Mouse (Mus musculus): ENCODE data around the gene Gm39566.

DNA sequence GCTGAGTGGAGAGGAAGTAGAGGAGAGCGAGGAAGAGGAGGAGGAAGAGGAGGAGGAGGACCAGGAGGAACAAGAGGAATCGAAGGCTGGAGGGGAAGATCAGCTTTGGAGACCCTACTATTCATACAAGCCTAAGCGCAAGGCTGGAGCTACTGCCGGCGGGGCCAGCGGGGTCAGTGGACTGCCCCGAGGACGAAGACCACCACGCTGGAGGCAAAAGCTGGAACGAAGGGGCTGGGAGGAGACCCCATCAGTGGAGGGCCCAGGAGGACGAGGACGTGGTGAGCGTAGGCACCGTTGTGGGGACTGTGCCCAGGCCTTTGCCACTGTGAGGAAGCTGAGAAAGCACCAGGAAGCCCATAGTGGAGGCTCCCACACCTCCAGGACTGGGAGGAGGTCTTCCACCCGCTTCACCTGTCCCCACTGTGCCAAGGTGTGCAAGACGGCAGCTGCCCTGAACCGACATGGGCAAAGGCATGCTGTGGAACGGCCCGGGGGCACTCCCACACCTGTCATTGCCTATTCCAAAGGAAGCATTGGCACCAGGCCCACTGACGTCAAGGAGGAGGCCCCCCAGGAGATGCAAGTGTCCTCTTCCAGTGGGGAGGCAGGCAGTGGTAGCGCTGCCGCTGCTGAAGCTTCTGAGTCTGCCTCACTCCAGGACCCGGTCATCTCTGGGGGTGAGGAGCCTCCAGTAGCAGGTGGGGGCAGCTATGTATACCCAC lies 36.7 kb downstream of the Gm39566 start:
- no peak for TF ChIP-seq CTCF (IDR thresholded peaks at IDR 0.05; ENCODE audit: low read depth, low read length)
- no peak for TF ChIP-seq TAL1 (conservative IDR thresholded peaks at IDR 0.05; ENCODE audit: low read depth, low read length)

All from G1E (cell line).